Mouse (Mus musculus) kidney, postnatal 0 days (tissue): ENCODE measurements around the gene Zfp672. TPM values are rescaled to one million over a fixed set of nuclear protein-coding genes. Genes with fewer than 3 reads are reported as not detected.
A peak's percentile ranks its signal among the peaks of the same experiment; 100 is the strongest.

ENCODE experiments used
- ATAC-seq: fragments of 200-750 bp; cut with Nextera tagmentation; replicated peaks from 2 replicates; pipeline ENCODE4 v1.8.0; 2017; ENCODE audit warnings: low read depth, moderate number of reproducible peaks, moderate TSS enrichment, moderate library complexity; ENCODE audit not compliant: low FRiP score
- DNase-seq: peaks from one replicate; pipeline ENCODE4 v3.0.0-alpha.2; 2016; ENCODE audit warnings: low spot score
- H3K27ac ChIP-seq: fragments of 300-500 bp; sonication (generic); 2 replicates; pipeline ENCODE4 v1.5.1; 2014; ENCODE audit warnings: mild to moderate bottlenecking
- H3K27me3 ChIP-seq: fragments of 300-500 bp; sonication (generic); 2 replicates; pipeline ENCODE4 v1.6.1; 2014; ENCODE audit warnings: low read length, mixed read lengths; ENCODE audit not compliant: insufficient read depth
- H3K36me3 ChIP-seq: fragments of 300-500 bp; sonication (generic); 2 replicates; pipeline ENCODE4 v1.6.1; 2014; ENCODE audit warnings: low read length, mixed read lengths; ENCODE audit not compliant: insufficient read depth
- H3K4me1 ChIP-seq: fragments of 300-500 bp; sonication (generic); replicated peaks from 2 replicates; pipeline ENCODE4 v1.6.1; 2014; ENCODE audit warnings: antibody characterized with exemption, low read length, mixed read lengths; ENCODE audit not compliant: insufficient read depth
- H3K4me2 ChIP-seq: fragments of 300-500 bp; sonication (generic); 2 replicates; pipeline ENCODE4 v1.6.1; 2014; ENCODE audit warnings: mild to moderate bottlenecking, low read length, moderate library complexity, mixed read lengths
- H3K4me3 ChIP-seq: fragments of 300-500 bp; sonication (generic); replicated peaks from 2 replicates; pipeline ENCODE4 v1.5.1; 2014; ENCODE audit warnings: low read depth, low read length
- H3K9ac ChIP-seq: fragments of 300-500 bp; sonication (generic); 2 replicates; pipeline ENCODE4 v1.6.1; 2014; ENCODE audit warnings: low read depth, low read length
- H3K9me3 ChIP-seq: fragments of 300-500 bp; sonication (generic); replicated peaks from 2 replicates; pipeline ENCODE4 v1.6.1; 2016; ENCODE audit warnings: low read length, inconsistent platforms, mixed read lengths
- CTCF ChIP-seq: IDR thresholded peaks from 2 replicates; pipeline ENCODE4 v1.5.1; 2016; ENCODE audit warnings: antibody characterized with exemption, low read depth, mild to moderate bottlenecking, moderate library complexity
- WGBS: fragments of 180-500 bp; shearing (Covaris S2); extraction: QIAGEN DNeasy Blood & Tissue Kit; methylation state at CpG from one replicate; pipeline ENCODE4 v1.1.7; 2014; 5-methylcytosine and 5-hydroxymethylcytosine counted together
- polyA plus RNA-seq: library from polyadenylated mRNA; unstranded; fragments of >200 nt; fragmentation: Nextera tagmentation; extraction: Ambion mirVana; gene quantifications from 2 replicates; pipeline ENCODE4 v1.2.1, GENCODE M21; 2015

The Zfp672 gene
- polyA plus RNA-seq, 1 experiment from 2014 or later = 66.3 TPM

DNA sequence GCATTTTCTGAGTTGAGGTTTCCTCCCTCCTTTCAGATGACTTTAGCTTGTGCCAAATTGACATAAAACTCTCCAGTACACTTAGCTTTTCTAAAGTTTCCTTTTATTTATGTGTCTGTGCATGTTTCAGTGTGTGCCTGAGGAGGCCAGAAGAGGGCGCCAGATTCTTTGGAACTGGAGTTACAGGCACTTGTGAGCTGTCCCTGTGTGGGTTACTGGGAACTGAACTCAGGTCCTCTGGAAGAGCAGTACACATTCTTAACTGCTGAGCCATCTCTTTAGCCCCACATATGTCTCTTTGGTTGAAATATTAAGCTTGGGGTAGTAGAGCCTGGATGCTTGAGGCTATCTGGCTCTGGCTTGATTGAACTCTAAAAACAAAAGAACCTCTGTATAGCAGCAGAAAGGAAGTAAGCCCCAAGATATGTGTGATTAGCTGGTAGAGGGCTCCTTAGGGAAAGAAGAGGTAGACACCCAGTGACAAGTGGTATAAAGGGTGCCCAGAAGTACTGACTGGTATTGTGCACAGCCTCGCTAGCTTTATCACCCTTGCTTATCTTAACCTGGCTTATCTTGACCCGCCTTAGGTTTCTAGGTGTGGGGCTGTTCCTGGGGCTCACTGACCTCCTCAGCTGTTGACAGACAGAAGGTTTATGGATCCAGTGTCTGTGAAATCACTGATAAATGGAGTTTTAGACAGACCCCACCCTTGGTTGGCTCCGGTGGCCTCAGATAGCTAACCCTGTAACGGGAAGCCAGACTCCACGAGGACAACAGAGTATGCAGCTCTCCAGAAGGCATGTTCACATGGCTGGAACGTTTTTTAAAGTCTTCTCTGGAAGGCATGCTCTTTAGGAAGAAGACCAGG lies 22.8 kb upstream of the Zfp672 start:
- TF ChIP-seq CTCF = peak; percentile 58
- Histone ChIP-seq H3K27ac (no peak overlapping the region), H3K27me3 (no peaks in the 10 kb centered on the region), H3K9me3 (no peaks in the 10 kb centered on the region), H3K4me3 (no peak overlapping the region), H3K4me1 (no peaks in the 10 kb centered on the region), H3K36me3 (no peaks in the 10 kb centered on the region), H3K4me2 (no peak overlapping the region), H3K9ac (no peak overlapping the region)
- DNase-seq (peak; percentile 9), ATAC-seq (no peak)
- 51% methylated on average over 7 of the region's 7 CpGs for WGBS

GRCm38 (mm10) chr11:58351179-58351578 lies 21.0 kb upstream of the Zfp672 start:
- DNase-seq (no peak), ATAC-seq (no peak)
- Histone ChIP-seq H3K4me2 (no peak overlapping the region), H3K4me1 (no peaks in the 10 kb centered on the region), H3K27me3 (no peaks in the 10 kb centered on the region), H3K4me3 (no peak overlapping the region), H3K9me3 (no peaks in the 10 kb centered on the region), H3K27ac (no peak overlapping the region), H3K36me3 (peaks cover 12% of the 10 kb centered on the region; the same call in 1 of the 2 replicates), H3K9ac (no peak overlapping the region)
- no peak for TF ChIP-seq CTCF
- WGBS = 76% methylated on average over 5 of the region's 5 CpGs

DNA sequence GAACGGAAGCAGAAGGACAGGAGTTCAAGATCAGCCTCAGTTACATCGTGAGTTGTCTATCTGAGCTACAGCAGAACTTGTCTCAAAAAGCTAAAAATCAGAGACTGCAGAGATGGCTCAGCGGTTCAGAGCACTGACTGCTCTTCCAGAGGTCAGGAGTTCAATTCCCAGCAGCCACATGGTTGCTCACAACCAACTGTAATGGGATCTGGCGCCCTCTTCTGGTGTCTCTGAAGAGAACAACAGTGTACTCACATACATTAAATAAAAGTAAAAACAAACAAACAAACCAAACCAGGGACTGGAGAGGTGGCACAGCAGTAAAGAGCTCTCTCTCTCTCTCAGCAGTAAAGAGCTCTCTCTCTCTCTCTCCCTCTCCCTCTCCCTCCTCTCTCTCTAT lies 20.5 kb upstream of the Zfp672 start:
- TF ChIP-seq CTCF = peak; percentile 35; the same call in 1 of the 2 replicates
- Histone ChIP-seq H3K4me2 (no peak overlapping the region), H3K27me3 (no peaks in the 10 kb centered on the region), H3K9me3 (no peaks in the 10 kb centered on the region), H3K4me1 (no peaks in the 10 kb centered on the region), H3K9ac (no peak overlapping the region), H3K36me3 (peaks cover 18% of the 10 kb centered on the region; the same call in 1 of the 2 replicates), H3K4me3 (no peak overlapping the region), H3K27ac (no peak overlapping the region)
- no peak for DNase-seq
- 71% methylated on average over 4 of the region's 4 CpGs for WGBS
- no peak for ATAC-seq

DNA sequence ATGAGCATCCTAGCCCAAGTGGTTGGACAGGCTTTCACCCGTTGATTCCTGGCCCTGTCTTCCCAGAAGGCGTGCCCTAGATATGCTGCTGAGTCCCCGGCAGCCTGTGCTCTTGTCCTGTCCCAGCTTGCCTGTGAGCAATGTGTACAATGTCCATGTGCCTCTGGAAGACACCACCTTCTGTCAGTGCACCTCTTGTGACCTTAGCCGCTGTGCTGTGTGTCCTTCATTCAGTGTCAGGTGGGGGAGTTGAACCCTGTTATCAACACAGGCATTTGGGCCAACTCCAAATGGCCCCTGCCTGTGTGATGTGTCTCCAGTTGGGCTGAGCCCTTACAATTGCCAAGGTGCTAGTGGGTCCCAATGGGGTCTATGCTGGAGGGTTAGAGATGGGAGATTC lies 16.6 kb upstream of the Zfp672 start:
- WGBS = 93% methylated on average over 4 of the region's 4 CpGs
- Histone ChIP-seq H3K9me3 (no peaks in the 10 kb centered on the region), H3K36me3 (peaks cover 34% of the 10 kb centered on the region), H3K4me3 (no peak overlapping the region), H3K27ac (no peak overlapping the region), H3K27me3 (no peaks in the 10 kb centered on the region), H3K9ac (no peak overlapping the region), H3K4me1 (no peaks in the 10 kb centered on the region), H3K4me2 (no peak overlapping the region)
- ATAC-seq = no peak
- no peak for TF ChIP-seq CTCF
- DNase-seq = no peak

- no peak overlapping the region; the same call in 1 of the 2 replicates for H3K27ac ChIP-seq
- no peak for TF ChIP-seq CTCF
- H3K4me3 ChIP-seq = no peak overlapping the region
- H3K36me3 ChIP-seq = peaks cover 25% of the 10 kb centered on the region
- no peak overlapping the region for H3K9ac ChIP-seq
- WGBS = 53% methylated on average over 3 of the region's 3 CpGs
- peaks cover 9% of the 10 kb centered on the region for H3K4me1 ChIP-seq
- H3K9me3 ChIP-seq = no peaks in the 10 kb centered on the region
- H3K27me3 ChIP-seq = no peaks in the 10 kb centered on the region
- DNase-seq (peak; percentile 34), ATAC-seq (no peak)
- H3K4me2 ChIP-seq = no peak overlapping the region
Observed at GRCm38 (mm10) chr11:58334746-58335145, 4.6 kb upstream of the Zfp672 start.

GRCm38 (mm10) chr11:58331546-58331945 lies 1.4 kb upstream of the Zfp672 start:
- ATAC-seq (no peak), DNase-seq (no peak)
- TF ChIP-seq CTCF = no peak
- no peaks in the 10 kb centered on the region for H3K9me3 ChIP-seq
- 0 out of 2 replicates have a peak, but pooled peaks cover under 1% of the 10 kb centered on the region for H3K36me3 ChIP-seq
- peak overlapping the region; percentile 76 for H3K4me3 ChIP-seq
- H3K27me3 ChIP-seq = no peaks in the 10 kb centered on the region
- peaks cover 16% of the 10 kb centered on the region for H3K4me1 ChIP-seq
- 89% methylated on average over 6 of the region's 6 CpGs for WGBS
- peak overlapping the region; percentile 84 for H3K4me2 ChIP-seq
- no peak overlapping the region for H3K27ac ChIP-seq
- H3K9ac ChIP-seq = peak overlapping the region; percentile 64; the same call in 1 of the 2 replicates
